Mouse (Mus musculus) E14TG2a.4 (cell line): ENCODE data around the gene Heatr5b.

Experiments
- CTCF ChIP-seq: conservative IDR thresholded peaks from 2 replicates; pipeline ENCODE4 v1.5.1; 2014; ENCODE audit warnings: low read length
- NANOG ChIP-seq: IDR thresholded peaks from 2 replicates; pipeline ENCODE4 v1.6.1; 2014; ENCODE audit warnings: borderline replicate concordance, low read length, mixed read lengths
- POU5F1 ChIP-seq: IDR thresholded peaks from 2 replicates; pipeline ENCODE4 v1.6.1; 2014; ENCODE audit warnings: low read length, borderline replicate concordance

DNA sequence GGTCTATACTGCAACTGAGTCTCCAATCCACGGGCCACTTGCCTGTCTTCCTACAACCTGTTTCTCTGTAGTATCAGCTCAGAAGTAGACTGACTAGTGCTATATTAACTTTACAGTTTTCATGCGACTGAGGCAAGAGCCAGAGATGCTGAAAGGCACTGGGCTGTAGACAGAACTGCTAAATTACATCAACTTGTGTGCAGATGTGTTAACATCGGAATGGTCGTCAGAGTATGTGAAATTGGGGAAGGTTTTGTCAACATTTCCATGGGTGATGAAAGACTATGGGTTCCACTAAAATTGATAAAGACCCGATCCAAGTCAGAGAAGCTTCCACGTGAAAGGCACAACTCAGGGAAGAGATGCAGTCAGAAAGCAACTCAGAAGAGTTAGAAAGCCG is 132.2 kb downstream of the Heatr5b start:
- TF ChIP-seq CTCF: no peak
- TF ChIP-seq POU5F1: no peak
- TF ChIP-seq NANOG: no peak
